Mouse (Mus musculus) forebrain, embryonic 15.5 days (tissue): Measurements from ENCODE around the gene Itch. TPM values are rescaled to one million over a fixed set of nuclear protein-coding genes. Genes with fewer than 3 reads are reported as not detected.

Experiments
- ATAC-seq: fragments of 200-750 bp; cut with Nextera tagmentation; replicated peaks from 2 replicates; pipeline ENCODE4 v1.8.0; 2017; ENCODE audit warnings: mild to moderate bottlenecking, moderate TSS enrichment, moderate library complexity
- H3K27ac ChIP-seq: fragments of 300-500 bp; sonication (generic); replicated peaks from 2 replicates; pipeline ENCODE4 v1.5.1; 2015; ENCODE audit warnings: mild to moderate bottlenecking, inconsistent platforms
- H3K27me3 ChIP-seq: fragments of 300-500 bp; sonication (generic); 2 replicates; pipeline ENCODE4 v1.6.1; 2015; ENCODE audit warnings: inconsistent platforms
- H3K36me3 ChIP-seq: fragments of 300-500 bp; sonication (generic); 2 replicates; pipeline ENCODE4 v1.6.1; 2015; ENCODE audit warnings: mild to moderate bottlenecking, inconsistent platforms
- H3K4me1 ChIP-seq: fragments of 300-500 bp; sonication (generic); 2 replicates; pipeline ENCODE4 v1.6.1; 2015; ENCODE audit warnings: inconsistent platforms
- H3K4me2 ChIP-seq: fragments of 300-500 bp; sonication (generic); replicated peaks from 2 replicates; pipeline ENCODE4 v1.6.1; 2015; ENCODE audit warnings: mild to moderate bottlenecking, inconsistent platforms
- H3K4me3 ChIP-seq: fragments of 300-500 bp; sonication (generic); 2 replicates; pipeline ENCODE4 v1.5.1; 2015; ENCODE audit warnings: mild to moderate bottlenecking, inconsistent platforms
- H3K9ac ChIP-seq: fragments of 300-500 bp; sonication (generic); replicated peaks from 2 replicates; pipeline ENCODE4 v1.6.1; 2015; ENCODE audit warnings: mild to moderate bottlenecking, inconsistent platforms
- H3K9me3 ChIP-seq: fragments of 300-500 bp; sonication (generic); 2 replicates; pipeline ENCODE4 v1.6.1; 2016; ENCODE audit warnings: inconsistent platforms
- WGBS: fragments of 180-500 bp; shearing (Covaris S2); methylation state at CpG from one replicate; pipeline ENCODE4 v1.1.7; 2015; ENCODE audit warnings: mixed read lengths; 5-methylcytosine and 5-hydroxymethylcytosine counted together
- polyA plus RNA-seq: library from polyadenylated mRNA; unstranded; fragments of >200 nt; fragmentation: Nextera tagmentation; extraction: Ambion mirVana; gene quantifications from 2 replicates; pipeline ENCODE4 v1.2.1, GENCODE M21; 2015

The Itch gene
- polyA plus RNA-seq, 1 experiment from 2014 or later = 48.8 TPM

- Histone ChIP-seq H3K4me2 (no peak overlapping the region), H3K4me1 (no peaks in the 10 kb centered on the region), H3K9me3 (no peaks in the 10 kb centered on the region), H3K9ac (no peak overlapping the region), H3K27ac (no peak overlapping the region), H3K4me3 (no peak overlapping the region), H3K27me3 (no peaks in the 10 kb centered on the region), H3K36me3 (peaks cover 70% of the 10 kb centered on the region)
- 94% methylated on average over 7 of the region's 7 CpGs for WGBS
- no peak for ATAC-seq
Observed at GRCm38 (mm10) chr2:155224721-155225120, 91.4 kb downstream of the Itch start.

GRCm38 (mm10) chr2:155235746-155236361 lies 102.5 kb downstream of the Itch start:
- peak overlapping the region; percentile 95 for H3K27ac ChIP-seq
- no peaks in the 10 kb centered on the region for H3K9me3 ChIP-seq
- H3K9ac ChIP-seq = peak overlapping the region; percentile 93
- ATAC-seq = peak; percentile 94
- 3% methylated on average over 13 of the region's 13 CpGs for WGBS
- H3K4me2 ChIP-seq = peak overlapping the region; percentile 72
- peaks cover 28% of the 10 kb centered on the region for H3K4me1 ChIP-seq
- H3K36me3 ChIP-seq = peaks cover 7% of the 10 kb centered on the region; the same call in 1 of the 2 replicates
- peak overlapping the region; percentile 80 for H3K4me3 ChIP-seq
- H3K27me3 ChIP-seq = no peaks in the 10 kb centered on the region

DNA sequence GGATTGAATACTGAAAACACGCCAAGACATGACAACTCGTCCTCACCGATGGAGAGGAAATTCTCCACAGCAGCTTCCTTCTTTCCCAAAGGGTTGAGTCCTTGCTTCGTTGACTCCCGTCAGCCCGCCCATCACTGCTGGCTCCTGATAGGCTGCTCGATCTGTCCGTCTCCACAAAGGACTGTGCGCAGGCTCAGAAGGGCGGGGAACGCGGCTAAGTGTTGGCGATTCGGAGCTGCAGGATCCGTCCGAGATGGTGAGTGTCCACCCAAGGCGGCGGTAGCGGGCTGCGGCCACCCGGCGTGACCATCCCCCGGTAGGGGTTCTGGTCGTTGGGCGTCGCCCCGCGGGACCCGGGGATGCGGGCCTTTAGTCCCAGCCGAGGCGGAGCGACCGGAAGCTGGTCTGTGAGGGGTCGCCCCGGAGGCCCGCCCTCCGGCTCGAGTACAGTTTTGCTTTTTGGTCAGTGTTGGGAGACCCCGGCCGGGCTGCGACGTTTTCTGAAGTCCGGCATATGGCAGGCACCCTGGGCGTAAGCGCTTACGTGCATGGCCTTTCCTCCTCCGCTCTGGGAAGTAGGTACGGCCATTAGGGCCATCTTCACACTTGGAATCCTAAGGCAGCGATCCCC lies 103.2 kb downstream of the Itch start, which contains the start of gene Dynlrb1:
Gene Dynlrb1 (plus strand): TSS at position 172 of the 631 bp plus-strand sequence.
- ATAC-seq = peak; percentile 100
- Histone ChIP-seq H3K4me2 (peak within 1 kb of the TSS; percentile 72), H3K9me3 (no peaks in the 10 kb centered on the region), H3K36me3 (peaks cover 8% of the 10 kb centered on the region; the same call in 1 of the 2 replicates), H3K27ac (peak within 1 kb of the TSS; percentile 95), H3K27me3 (no peaks in the 10 kb centered on the region), H3K9ac (peak within 1 kb of the TSS; percentile 93), H3K4me1 (peaks cover 28% of the 10 kb centered on the region), H3K4me3 (peak within 1 kb of the TSS; percentile 80)
- under 1% methylated on average over 50 of the region's 50 CpGs for WGBS

DNA sequence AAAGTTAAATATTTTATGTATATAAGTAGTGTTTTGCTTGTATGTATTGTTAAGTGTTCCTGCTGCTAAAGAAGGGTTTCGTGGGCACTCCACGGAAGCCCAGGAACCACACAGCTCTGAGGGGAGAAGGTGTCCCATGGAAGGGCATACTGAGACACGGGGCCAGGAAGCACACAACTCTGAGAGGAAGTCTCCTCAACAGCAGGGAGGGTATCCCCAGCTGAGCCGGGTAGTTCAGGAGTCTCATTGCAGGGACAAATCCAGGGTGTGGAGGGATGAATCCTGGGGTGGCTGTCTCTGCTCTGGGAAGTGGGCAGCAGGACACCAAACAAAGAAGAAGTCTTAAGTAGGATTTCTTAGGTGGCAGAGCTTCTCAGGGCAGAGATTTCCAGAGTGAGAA lies 104.0 kb downstream of the Itch start:
- Histone ChIP-seq H3K27me3 (no peaks in the 10 kb centered on the region), H3K4me2 (peak overlapping the region; percentile 70), H3K4me1 (peaks cover 28% of the 10 kb centered on the region), H3K4me3 (peak overlapping the region; percentile 80), H3K9me3 (no peaks in the 10 kb centered on the region), H3K9ac (peak overlapping the region; percentile 93), H3K36me3 (peaks cover 8% of the 10 kb centered on the region; the same call in 1 of the 2 replicates), H3K27ac (no peak overlapping the region)
- 18% methylated on average over 4 of the region's 4 CpGs for WGBS
- ATAC-seq = no peak

- H3K4me3 ChIP-seq = no peak overlapping the region
- H3K9me3 ChIP-seq = no peaks in the 10 kb centered on the region
- peaks cover 45% of the 10 kb centered on the region for H3K36me3 ChIP-seq
- no peak overlapping the region for H3K4me2 ChIP-seq
- no peaks in the 10 kb centered on the region for H3K27me3 ChIP-seq
- no peak overlapping the region for H3K9ac ChIP-seq
- no peak for ATAC-seq
- WGBS = 80% methylated on average over 4 of the region's 4 CpGs
- H3K27ac ChIP-seq = no peak overlapping the region
- H3K4me1 ChIP-seq = peaks cover 24% of the 10 kb centered on the region
Observed at GRCm38 (mm10) chr2:155240915-155241314, 107.6 kb downstream of the Itch start.

DNA sequence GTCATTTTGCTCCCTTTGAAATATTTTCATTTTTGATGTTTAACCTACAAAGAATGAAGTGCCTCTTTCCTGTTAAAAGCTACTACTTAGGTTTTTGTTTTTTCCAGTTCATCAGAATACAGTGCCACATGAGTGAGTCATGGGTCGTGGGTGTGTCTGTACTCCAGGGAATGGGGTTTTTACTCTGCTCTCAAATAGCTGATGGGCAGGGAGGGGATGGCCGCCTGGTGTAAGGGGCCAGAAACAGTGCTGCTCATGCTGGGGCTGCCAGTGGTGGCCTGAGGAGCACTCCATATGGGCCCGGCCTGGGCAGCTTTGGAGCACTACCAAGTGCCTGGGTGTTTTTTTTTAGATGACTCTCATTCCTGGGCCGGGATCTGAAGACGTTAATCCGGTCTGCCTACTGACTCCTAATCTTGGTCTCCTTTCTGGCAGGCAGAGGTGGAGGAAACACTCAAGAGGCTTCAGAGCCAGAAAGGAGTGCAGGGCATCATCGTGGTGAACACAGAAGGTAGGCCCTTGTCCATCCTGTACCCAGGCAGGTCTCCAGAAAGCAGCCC lies 109.1 kb downstream of the Itch start:
- no peak overlapping the region for H3K4me2 ChIP-seq
- H3K4me1 ChIP-seq = peaks cover 20% of the 10 kb centered on the region
- no peaks in the 10 kb centered on the region for H3K27me3 ChIP-seq
- 89% methylated on average over 7 of the region's 7 CpGs for WGBS
- peaks cover 57% of the 10 kb centered on the region for H3K36me3 ChIP-seq
- no peak overlapping the region for H3K27ac ChIP-seq
- ATAC-seq = no peak
- no peak overlapping the region for H3K9ac ChIP-seq
- H3K4me3 ChIP-seq = no peak overlapping the region
- H3K9me3 ChIP-seq = no peaks in the 10 kb centered on the region

DNA sequence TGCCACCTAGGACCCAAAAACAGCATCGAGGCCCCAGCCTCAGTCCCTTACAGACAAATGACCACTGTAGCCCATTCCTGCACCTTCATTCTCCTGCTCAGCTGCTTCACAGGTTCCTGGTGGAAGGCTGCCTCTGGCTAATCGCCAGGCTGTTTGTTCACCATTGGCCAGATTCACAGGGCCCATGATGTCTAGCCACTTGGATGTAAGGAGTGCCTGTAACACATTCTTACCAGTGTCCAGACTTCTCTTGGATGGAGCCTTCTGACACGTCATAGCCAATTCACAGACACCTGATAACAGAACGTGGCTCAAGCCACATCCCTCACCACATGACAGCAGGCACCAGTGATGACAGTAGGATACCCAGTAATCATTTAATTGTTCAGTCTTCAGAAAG lies 112.9 kb downstream of the Itch start:
- H3K36me3 ChIP-seq = peaks cover 90% of the 10 kb centered on the region
- no peaks in the 10 kb centered on the region for H3K9me3 ChIP-seq
- no peak overlapping the region for H3K4me3 ChIP-seq
- no peaks in the 10 kb centered on the region for H3K4me1 ChIP-seq
- ATAC-seq = no peak
- no peak overlapping the region for H3K27ac ChIP-seq
- H3K4me2 ChIP-seq = no peak overlapping the region
- H3K9ac ChIP-seq = no peak overlapping the region
- WGBS = 95% methylated on average over 4 of the region's 4 CpGs
- H3K27me3 ChIP-seq = no peaks in the 10 kb centered on the region

DNA sequence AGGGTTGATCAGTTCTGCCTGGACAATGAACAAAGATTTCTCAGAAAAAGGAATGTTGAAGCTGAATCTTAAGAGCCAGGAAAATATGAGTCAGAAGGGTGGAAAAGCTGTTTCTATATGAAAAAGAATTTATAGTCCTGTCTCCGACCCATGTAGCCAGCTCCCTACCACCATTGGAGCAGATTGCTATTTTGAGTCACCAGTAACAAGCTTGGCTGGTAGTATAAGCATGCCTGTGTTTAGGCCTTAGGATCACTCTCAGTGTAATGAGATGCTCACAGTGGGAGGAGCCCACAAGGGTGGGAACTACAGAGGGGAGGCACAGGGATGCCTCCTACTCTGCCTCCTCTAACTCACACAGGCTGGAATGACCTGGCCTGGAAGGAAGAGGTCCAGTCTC lies 114.9 kb downstream of the Itch start:
- H3K9me3 ChIP-seq = no peaks in the 10 kb centered on the region
- no peaks in the 10 kb centered on the region for H3K27me3 ChIP-seq
- no peak overlapping the region for H3K9ac ChIP-seq
- peaks cover 84% of the 10 kb centered on the region for H3K36me3 ChIP-seq
- H3K4me3 ChIP-seq = no peak overlapping the region
- no peak overlapping the region for H3K4me2 ChIP-seq
- 100% methylated on average over 1 of the region's 1 CpGs for WGBS
- H3K4me1 ChIP-seq = no peaks in the 10 kb centered on the region
- H3K27ac ChIP-seq = no peak overlapping the region
- no peak for ATAC-seq

GRCm38 (mm10) chr2:155248718-155249117 lies 115.4 kb downstream of the Itch start:
- 86% methylated on average over 2 of the region's 2 CpGs for WGBS
- Histone ChIP-seq H3K36me3 (peaks cover 79% of the 10 kb centered on the region), H3K4me2 (no peak overlapping the region), H3K9me3 (no peaks in the 10 kb centered on the region), H3K9ac (no peak overlapping the region), H3K27ac (no peak overlapping the region), H3K4me3 (no peak overlapping the region), H3K4me1 (no peaks in the 10 kb centered on the region), H3K27me3 (no peaks in the 10 kb centered on the region)
- ATAC-seq = no peak

- WGBS = 93% methylated on average over 5 of the region's 5 CpGs
- Histone ChIP-seq H3K9ac (no peak overlapping the region), H3K9me3 (no peaks in the 10 kb centered on the region), H3K4me1 (no peaks in the 10 kb centered on the region), H3K27me3 (no peaks in the 10 kb centered on the region), H3K36me3 (peaks cover 70% of the 10 kb centered on the region), H3K27ac (no peak overlapping the region), H3K4me3 (no peak overlapping the region), H3K4me2 (no peak overlapping the region)
- no peak for ATAC-seq
Observed at GRCm38 (mm10) chr2:155249588-155249987, 116.3 kb downstream of the Itch start.

- H3K27me3 ChIP-seq = no peaks in the 10 kb centered on the region
- no peak overlapping the region for H3K4me3 ChIP-seq
- H3K9me3 ChIP-seq = no peaks in the 10 kb centered on the region
- WGBS = 95% methylated on average over 6 of the region's 6 CpGs
- no peak overlapping the region for H3K9ac ChIP-seq
- no peaks in the 10 kb centered on the region for H3K4me1 ChIP-seq
- no peak overlapping the region for H3K27ac ChIP-seq
- no peak overlapping the region for H3K4me2 ChIP-seq
- no peaks in the 10 kb centered on the region for H3K36me3 ChIP-seq
- ATAC-seq = no peak
Observed at GRCm38 (mm10) chr2:155265526-155265925, 132.2 kb downstream of the Itch start.

GRCm38 (mm10) chr2:155266896-155267295 lies 133.6 kb downstream of the Itch start:
- no peaks in the 10 kb centered on the region for H3K4me1 ChIP-seq
- H3K27me3 ChIP-seq = no peaks in the 10 kb centered on the region
- H3K36me3 ChIP-seq = no peaks in the 10 kb centered on the region
- H3K9me3 ChIP-seq = no peaks in the 10 kb centered on the region
- H3K4me3 ChIP-seq = no peak overlapping the region
- H3K4me2 ChIP-seq = no peak overlapping the region
- ATAC-seq = no peak
- no peak overlapping the region for H3K27ac ChIP-seq
- WGBS = 84% methylated on average over 5 of the region's 5 CpGs
- H3K9ac ChIP-seq = no peak overlapping the region
